In the genomic region with DNA sequence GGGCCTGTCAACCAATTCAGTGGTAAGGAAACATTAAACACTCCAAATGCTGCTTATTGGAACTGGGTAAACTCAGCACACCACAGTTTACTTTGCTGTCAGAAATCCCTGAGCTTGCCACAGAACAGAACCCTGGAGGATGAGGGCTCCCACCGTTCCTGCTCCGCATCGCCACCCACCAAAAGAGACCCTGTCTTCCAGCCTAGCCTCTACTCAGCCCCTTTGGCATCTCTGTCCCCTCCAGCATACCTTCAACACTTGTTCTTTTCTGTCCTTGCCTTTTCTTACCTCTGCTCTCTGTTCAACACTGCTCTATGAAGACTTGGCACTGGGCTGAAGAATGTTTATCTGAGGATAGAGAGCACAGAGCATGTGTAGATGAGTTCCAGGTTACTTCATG, we compare ENCODE assay signal across 14 mouse cellular contexts.
DNase-seq lines count a peak whose midpoint lies in the region; ATAC-seq and TF ChIP-seq lines count a peak whose summit lies in the region.
"Had no signal": no experiment of that assay in that cellular context is flagged by ENCODE, and none has a peak within 500 bp of the region (broad histone marks: within the 10 kb centered on the region; RNA-seq: fewer than 3 reads in every experiment).

No protein-coding gene starts in this region.

- H3K27ac ChIP-seq in heart, embryonic 15.5 days = peak overlapping the region; percentile 80
- peak overlapping the region; percentile 59 for H3K27ac ChIP-seq in intestine, embryonic 15.5 days
- H3K27ac ChIP-seq: liver, embryonic 15.5 days; midbrain, embryonic 12.5 days; neural tube, embryonic 13.5 days had no signal

- H3K4me3 ChIP-seq in heart, embryonic 15.5 days = no peak overlapping the region
- no peak overlapping the region for H3K4me3 ChIP-seq in intestine, embryonic 15.5 days (replicated peaks)
- H3K4me3 ChIP-seq: liver, embryonic 15.5 days; midbrain, embryonic 12.5 days; neural tube, embryonic 13.5 days had no signal

- no peak for DNase-seq in heart, adult 9 months (ENCODE audit: low spot score in 2 of 2)
- peak; percentile 60 for DNase-seq in Muller cell, postnatal 12 days (ENCODE audit: inconsistent ontology term)
- peak; percentile 46 for DNase-seq in brain, embryonic 14.5 days (ENCODE audit: low read depth)
- no peak for DNase-seq in urinary bladder, postnatal 4 days (ENCODE audit: low spot score in 2 of 2)
- DNase-seq in kidney, adult 18-20 months = no peak
- DNase-seq in adrenal gland, postnatal 25 days = no peak
- DNase-seq: kidney, adult 8-10 months; layer of hippocampus, postnatal 36 days; right cerebral cortex, adult 18-20 months had no signal

- H3K4me1 ChIP-seq in heart, embryonic 15.5 days (replicated peaks) = peaks cover 84% of the 10 kb centered on the region
- H3K4me1 ChIP-seq in intestine, embryonic 15.5 days (replicated peaks) = peaks cover 62% of the 10 kb centered on the region
- H3K4me1 ChIP-seq: liver, embryonic 15.5 days had no signal

- 71% methylated on average over 3 of the region's 3 CpGs for WGBS in heart, embryonic 15.5 days
- WGBS in intestine, embryonic 15.5 days = 67% methylated on average over 3 of the region's 3 CpGs

- TF ChIP-seq CTCF in brain, embryonic 14.5 days (IDR thresholded peaks at IDR 0.05; ENCODE audit: borderline replicate concordance, extremely low read depth, insufficient read depth, insufficient read length) = no peak

- H3K9me3 ChIP-seq in heart, embryonic 15.5 days (replicated peaks) = no peaks in the 10 kb centered on the region
- no peaks in the 10 kb centered on the region for H3K9me3 ChIP-seq in intestine, embryonic 15.5 days
- H3K9me3 ChIP-seq: liver, embryonic 15.5 days; midbrain, embryonic 12.5 days; neural tube, embryonic 13.5 days had no signal

- H3K9ac ChIP-seq in heart, embryonic 15.5 days = no peak overlapping the region
- no peak overlapping the region for H3K9ac ChIP-seq in intestine, embryonic 15.5 days
- H3K9ac ChIP-seq: liver, embryonic 15.5 days; midbrain, embryonic 12.5 days; neural tube, embryonic 13.5 days had no signal

- peak; percentile 28; the same call in 1 of the 2 replicates for ATAC-seq in heart, embryonic 15.5 days (replicated peaks; ENCODE audit: insufficient number of reproducible peaks, insufficient read depth, low FRiP score, low read depth)
- no peak for ATAC-seq in intestine, embryonic 15.5 days

- no peaks in the 10 kb centered on the region for H3K36me3 ChIP-seq in heart, embryonic 15.5 days
- no peaks in the 10 kb centered on the region for H3K36me3 ChIP-seq in intestine, embryonic 15.5 days
- H3K36me3 ChIP-seq: liver, embryonic 15.5 days; midbrain, embryonic 12.5 days; neural tube, embryonic 13.5 days had no signal

- no peak for TF ChIP-seq POLR2A in brain, embryonic 14.5 days (IDR thresholded peaks at IDR 0.05; ENCODE audit: borderline replicate concordance, extremely low read depth, insufficient read depth, insufficient read length, poor library complexity, severe bottlenecking)

- no peaks in the 10 kb centered on the region for H3K27me3 ChIP-seq in heart, embryonic 15.5 days
- peaks cover under 1% of the 10 kb centered on the region for H3K27me3 ChIP-seq in intestine, embryonic 15.5 days (replicated peaks)
- H3K27me3 ChIP-seq: liver, embryonic 15.5 days had no signal

- H3K4me2 ChIP-seq in heart, embryonic 15.5 days = peak overlapping the region; percentile 44; the same call in 1 of the 2 replicates
- H3K4me2 ChIP-seq in intestine, embryonic 15.5 days (replicated peaks) = no peak overlapping the region
- H3K4me2 ChIP-seq: liver, embryonic 15.5 days; midbrain, embryonic 12.5 days; neural tube, embryonic 13.5 days had no signal

Comparison
In these comparisons a context has a peak if more than half of its experiments do, and no peak if none do; other contexts are left out.
1. DNase-seq: peak in Muller cell, postnatal 12 days (single experiment) and brain, embryonic 14.5 days (single experiment); none in heart, adult 9 months (0 of 2), urinary bladder, postnatal 4 days (0 of 2), kidney, adult 18-20 months (single experiment) and adrenal gland, postnatal 25 days (single experiment).